Mouse (Mus musculus) liver, adult 10 weeks (tissue): ENCODE data around the gene Ascc3. TPM values are rescaled to one million over a fixed set of nuclear protein-coding genes. Genes with fewer than 3 reads are reported as not detected.

Source experiments
- polyA plus RNA-seq: library from polyadenylated mRNA; stranded (reverse); fragments of 350-450 nt; fragmentation: Illumina TruSeq; extraction: RNeasy Lipid Tissue Mini Kit (QIAGEN cat#74804); gene quantifications from one replicate; pipeline ENCODE4 v1.2.3, GENCODE M21; 2014; ENCODE audit warnings: low read depth, low replicate concordance

Gene Ascc3
- polyA plus RNA-seq: 17.9 TPM

DNA sequence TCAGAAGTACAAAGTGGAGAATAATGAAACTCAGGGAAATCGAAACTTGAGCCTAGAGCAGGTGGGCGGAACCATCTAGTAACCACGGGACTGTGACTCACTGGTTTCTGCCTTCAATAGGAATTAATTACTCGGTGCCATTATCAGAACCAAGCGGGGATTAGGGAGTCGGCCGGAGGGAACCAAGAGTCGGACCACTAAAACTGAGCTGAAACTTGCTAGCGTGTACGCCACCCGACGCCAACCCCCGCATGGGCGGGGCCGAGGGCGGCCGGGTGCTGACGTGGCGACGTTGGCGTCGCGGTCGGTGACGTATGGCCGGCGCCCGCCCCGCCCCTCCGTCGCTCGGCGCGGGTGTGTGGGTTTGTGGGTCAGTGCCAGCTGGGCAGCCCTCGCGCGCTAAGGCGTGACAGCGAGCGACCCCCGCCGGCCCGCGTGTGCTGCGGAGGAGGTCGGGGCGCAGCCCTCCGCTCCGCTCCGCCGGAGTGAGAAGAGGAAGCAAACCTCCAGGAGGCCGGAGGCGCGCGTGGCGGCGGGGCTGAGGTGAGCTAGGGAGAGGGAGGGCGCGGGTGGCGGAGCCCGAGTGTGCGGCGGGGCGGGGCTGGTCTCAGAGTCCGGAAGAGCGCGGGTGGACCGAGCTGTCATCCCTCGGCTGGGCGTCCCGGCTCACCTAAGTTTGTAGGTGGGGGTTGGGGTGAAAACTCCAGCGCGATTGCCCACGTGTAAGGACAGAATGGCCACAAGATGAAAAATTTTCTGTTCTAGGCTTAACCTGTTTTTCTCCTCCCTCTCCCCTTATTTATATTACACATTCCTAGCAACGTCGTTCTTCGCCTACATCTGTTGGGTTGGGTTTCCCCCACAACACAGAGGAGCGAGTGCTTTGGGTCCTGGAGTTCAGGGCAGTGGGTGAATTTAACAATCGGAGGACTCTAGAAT lies at the start of gene Ascc3:
Ascc3 (plus strand) TSS at position 315 of the 939 bp plus-strand sequence.

DNA sequence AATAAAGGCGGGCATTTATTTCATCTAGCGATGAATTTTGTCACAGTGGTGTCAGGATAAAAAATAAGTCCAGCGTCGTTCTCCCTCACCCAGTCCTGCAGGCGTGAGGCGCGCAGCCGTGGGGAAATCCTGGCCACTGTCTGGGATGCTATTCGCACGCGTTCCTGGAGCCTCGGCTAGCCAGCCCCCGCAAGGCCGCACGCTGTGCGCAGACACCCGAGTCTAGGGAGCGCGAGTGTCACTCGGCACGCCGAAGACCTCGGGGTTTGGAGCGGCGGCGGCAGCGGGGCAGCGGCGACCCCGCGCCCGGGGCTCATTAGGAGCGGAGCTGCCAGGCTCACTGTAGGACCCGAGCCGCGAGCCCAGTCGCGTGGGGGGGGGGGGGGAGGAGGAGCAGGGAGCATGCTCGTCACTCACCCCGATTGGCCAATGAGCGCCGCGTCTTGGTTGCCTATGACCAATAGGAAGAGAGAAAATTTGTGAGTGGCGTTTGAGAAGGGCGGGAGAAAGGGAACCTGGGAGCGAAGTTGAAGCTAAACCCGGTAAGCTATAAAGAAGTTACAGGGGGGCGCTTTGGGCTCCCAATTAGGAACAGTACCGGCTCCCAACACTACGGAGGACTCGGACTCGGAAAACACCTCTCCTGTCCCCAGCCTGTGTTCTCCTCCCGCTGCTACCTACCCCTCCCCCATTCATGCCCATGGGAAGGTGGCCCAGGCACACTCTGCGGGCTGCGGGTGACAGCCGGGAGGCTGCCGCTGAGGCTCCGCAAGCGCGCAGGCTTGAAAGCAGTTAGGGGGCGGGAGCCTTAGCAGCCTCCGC lies 301.9 kb downstream of the Ascc3 start, which contains the start of gene Sim1:
Sim1 (plus strand) TSS at position 585 of the 822 bp plus-strand sequence.

